Mouse (Mus musculus) heart, adult 8-10 months (tissue): ENCODE data around the gene Pmepa1. TPM values are rescaled to one million over a fixed set of nuclear protein-coding genes. Genes with fewer than 3 reads are reported as not detected.
A peak's percentile ranks its signal among the peaks of the same experiment; 100 is the strongest.

ENCODE experiments used
- DNase-seq: peaks from one replicate; pipeline ENCODE4 v3.0.0; 2022; ENCODE audit warnings: low spot score
- total RNA-seq, 4 experiments: library from RNA; stranded (reverse); gene quantifications; 2 replicates each; pipeline ENCODE4 v1.2.4; 2022

The Pmepa1 gene
- total RNA-seq, 4 experiments from 2014 or later, result 24.5 to 31.5 (median 27.0) TPM

GRCm38 (mm10) chr2:173276859-173277258 lies 526 bp upstream of the Pmepa1 start:
- DNase-seq, result no peak

DNA sequence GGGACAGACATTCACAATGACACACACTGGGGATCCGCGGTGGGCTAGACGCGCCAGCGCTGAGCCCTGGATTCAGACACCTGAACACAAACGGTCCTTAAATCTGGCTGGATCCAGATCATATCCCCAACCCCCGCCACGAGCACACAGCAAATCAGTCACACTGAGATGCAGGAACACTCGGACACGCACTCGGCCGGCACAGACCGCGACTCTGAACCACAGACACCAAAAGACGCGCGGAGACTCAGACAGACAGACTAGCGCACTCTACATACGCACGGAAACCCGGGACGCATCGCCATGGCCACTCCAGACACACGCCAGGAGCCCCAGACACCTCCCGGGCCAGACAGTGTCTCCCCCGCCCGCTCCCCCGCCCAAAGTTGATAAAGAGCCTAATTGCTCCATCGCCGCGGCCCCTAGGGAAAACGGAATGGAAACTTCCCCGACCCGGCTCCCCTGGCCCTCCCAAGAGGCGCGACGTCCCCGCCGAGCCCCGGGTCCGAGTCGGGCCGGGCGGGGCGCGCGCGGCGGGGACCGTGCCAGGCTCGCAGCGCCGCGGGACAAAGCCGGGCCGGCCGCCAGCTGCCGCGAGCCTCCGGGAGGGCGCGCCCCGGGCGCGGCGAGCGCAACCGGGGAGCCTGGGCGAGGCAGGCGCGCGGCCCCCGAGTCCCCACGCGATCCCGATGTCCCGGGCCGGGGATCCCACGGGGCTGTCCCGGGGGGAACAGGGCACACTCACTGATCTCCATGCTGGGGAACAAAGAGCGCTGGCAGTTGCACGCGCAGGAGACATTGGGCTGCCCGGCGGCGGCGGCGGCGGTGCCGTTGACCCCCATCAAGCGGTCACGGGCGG lies 761 bp downstream of the Pmepa1 start:
- no peak for DNase-seq

- DNase-seq, result peak; percentile 58
These were observed 1.6 kb downstream of the Pmepa1 start for GRCm38 (mm10) chr2:173274428-173275342.

DNA sequence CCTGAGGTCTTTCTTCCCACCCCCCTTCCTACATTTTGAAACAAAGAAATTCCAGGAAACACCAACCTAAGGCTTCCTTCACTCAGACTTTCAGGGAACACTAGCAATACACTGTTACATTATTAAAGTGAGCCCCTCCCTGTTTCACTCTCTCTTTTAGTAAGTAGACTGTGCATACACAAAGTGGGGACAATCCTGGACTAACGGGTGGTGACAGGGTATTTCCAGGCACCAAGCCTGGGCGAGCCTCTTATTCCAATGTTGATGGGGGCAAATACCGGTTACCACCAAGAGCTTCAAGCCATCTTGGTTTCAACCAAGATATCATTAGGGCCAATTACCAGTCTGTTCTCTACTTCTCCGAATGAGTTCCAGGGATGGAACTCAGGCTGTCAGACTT lies 2.4 kb downstream of the Pmepa1 start:
- no peak for DNase-seq

- no peak for DNase-seq
These were observed 3.9 kb downstream of the Pmepa1 start for GRCm38 (mm10) chr2:173272354-173272900.

DNA sequence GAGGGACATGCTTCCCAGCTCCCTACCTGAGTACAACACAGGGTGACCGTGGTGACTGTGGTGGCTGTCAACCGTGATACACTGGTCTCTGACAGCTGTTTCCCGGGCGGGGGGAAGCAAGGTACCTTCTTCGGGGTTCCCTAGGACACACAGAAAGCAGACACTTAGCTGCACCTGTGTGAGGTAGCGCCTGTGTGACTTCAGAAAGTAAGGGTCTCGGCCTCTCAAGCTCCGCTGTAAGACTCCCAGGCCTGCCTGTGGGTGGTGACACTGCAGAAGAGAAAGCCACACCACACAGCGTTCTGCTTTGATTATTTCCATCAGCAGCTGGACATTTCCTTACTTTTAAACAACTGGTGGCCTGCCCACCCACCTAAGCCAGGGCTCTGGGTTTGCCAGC lies 4.8 kb downstream of the Pmepa1 start:
- DNase-seq, result no peak

DNA sequence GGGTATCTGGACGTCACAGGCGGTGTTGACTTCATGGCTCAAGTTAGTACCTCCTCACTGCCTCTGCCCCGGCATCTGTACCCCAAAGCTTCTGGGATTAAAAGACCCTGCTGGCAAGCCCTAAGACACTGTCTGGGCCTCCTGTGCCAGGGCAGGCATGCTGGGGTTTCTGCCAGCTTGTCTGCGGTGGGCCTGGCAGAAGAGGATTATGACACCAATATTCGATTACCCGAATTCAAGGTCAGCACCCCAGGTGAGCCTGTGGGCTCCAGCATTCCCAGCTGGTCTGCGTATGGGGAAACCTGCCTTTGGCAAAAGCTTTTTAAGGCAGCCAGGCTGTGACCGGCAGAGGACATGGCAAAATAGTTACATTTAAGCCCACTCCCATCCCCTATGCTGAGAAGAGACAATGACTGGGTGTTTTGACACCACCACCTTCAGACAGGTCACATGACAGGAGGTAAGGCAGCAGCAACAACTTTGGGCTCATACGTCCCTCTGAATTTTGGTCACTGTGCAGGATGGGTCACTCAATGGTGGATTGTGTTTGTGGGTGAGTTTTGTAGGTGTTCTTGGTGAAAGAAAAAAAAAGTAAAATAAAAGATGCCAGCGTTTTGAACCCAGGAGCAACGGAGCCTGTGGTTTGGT lies 5.6 kb downstream of the Pmepa1 start:
- no peak for DNase-seq

- DNase-seq, result no peak
These were observed 6.1 kb downstream of the Pmepa1 start for GRCm38 (mm10) chr2:173270196-173270595.

- no peak for DNase-seq
These were observed 8.8 kb downstream of the Pmepa1 start for GRCm38 (mm10) chr2:173267562-173267961.

DNA sequence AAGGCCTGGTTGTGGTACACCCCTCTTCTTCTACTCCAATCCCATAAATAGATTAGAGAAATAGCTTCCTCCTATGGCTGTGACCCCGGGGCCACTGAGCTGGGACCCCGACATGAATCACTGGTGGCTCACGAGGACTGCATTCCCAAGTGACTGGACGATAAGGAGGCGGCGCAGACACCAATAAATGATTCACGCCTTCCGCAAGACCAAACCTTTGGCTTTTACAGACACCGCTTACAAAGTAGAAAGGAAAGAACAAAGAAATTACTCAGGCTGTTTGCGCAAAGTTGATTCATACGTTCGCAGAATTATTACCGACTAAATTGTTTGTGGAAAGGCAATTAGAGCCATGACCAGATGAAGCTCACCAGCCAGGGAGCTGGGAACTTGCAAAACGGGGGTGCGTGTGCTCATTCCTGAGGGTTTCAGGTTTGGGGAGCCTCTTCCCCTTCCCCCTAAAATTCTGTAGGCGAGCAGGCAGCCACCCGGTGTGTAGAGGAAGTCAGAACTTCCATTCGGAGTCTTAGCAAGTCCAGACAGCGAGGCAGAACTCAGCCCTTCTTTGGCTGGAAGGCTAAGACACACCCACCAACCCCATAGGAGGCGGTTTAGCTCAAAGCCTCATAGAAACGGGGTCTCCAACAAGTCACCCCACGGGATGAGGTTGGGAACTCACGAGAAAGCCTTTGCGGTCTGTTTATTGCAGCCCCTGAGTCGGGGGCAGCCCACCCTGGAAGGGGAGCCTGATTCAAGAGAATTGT lies 9.8 kb downstream of the Pmepa1 start:
- no peak for DNase-seq

DNA sequence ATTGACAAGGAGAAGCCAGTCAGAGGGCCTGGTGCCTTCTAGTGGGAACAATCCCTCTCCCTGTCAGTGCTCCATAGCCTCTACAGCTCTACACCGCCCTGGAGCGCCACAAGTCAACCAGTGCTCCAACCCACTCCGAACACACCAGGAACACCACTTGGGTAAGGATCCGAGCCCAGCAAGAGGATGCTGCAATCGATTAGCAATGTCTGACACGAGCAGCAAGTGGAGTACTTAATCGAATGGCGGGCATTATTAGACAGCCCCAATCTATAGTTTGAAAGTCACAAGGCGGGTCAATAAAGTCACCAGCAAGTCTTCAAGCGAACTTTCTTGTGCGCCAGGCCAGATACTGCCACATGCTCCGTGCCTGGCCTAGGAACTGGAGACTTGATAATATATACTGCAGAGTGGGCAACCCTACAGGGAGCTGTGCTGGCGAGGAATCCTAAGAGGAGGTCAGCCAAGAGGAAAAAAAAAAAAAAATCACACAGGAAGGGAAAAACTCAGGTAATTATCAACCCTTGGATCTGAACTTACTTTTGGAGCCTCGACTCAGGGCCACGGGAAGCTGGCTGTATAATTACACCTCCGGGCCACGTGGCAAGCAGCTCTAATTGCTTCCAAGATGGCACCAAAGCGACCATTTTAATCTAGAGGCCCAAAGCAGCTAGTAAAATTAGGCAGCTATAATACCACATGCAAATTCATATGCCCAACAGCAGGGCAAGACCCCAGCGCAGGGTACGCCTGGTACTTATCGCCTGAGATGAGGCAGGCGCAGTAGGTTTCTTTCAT lies 10.7 kb downstream of the Pmepa1 start:
- no peak for DNase-seq

- no peak for DNase-seq
These were observed 11.7 kb downstream of the Pmepa1 start for GRCm38 (mm10) chr2:173264467-173265128.

GRCm38 (mm10) chr2:173263636-173264330 lies 12.6 kb downstream of the Pmepa1 start:
- DNase-seq, result no peak

DNA sequence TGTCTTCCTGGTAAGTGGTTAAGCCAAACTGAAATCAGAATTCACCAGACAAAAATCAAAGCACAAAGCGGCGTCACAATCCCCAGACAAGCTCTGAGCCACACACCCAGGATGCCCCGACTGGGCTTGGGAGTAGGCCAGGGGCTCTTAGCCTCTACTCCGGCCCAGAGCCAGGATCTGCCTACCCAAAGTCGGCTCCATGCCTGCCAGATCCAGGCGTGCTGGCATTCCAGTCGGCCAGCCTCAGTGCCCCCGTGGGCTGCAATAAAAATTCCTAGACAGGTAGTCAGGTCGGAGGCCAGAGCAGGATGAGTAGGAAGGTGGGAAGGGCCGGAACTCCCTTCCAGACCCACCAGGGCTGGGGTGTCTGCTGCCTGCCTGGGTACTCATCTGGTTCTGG lies 14.8 kb downstream of the Pmepa1 start:
- DNase-seq, result no peak

- no peak for DNase-seq
These were observed 17.8 kb downstream of the Pmepa1 start for GRCm38 (mm10) chr2:173258459-173259091.

DNA sequence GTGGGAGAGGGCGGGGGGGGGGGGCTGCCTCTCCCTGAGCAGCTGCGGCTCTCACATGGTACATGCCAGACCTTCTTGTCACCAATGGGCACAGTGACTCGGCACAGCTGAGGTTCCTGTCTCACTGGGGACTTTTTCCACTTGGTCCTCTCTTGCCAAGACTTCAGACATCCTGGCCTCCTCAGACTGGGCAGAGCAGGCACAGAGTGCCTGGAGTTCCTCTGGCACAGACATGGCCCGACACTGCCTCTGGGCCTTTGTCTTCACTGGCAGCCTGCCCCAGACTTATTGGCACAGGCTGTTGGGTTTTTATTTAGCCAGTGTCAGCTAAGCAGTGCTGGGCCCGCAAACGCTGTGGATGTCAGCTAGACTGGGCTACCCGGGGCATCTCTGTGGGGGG lies 18.7 kb downstream of the Pmepa1 start:
- peak; percentile 79 for DNase-seq

DNA sequence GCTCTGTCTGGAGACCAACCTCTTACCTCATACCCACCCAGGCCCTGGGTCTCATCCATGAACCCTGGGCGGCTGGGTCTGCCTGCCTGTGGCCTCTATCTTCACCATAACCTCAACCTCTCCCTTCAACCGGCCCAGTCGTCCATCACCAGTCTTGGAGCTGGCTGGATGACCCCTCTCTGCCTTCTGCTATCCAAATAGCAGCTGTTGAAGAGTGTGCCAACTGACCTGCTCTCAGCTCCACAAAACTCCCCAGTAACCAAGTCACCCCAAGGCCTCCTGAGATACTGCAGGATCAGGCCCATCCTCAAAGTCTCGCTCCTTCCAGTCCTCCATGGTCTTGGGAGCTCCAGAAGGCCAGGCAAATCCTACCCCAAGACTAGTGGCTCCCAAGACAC lies 19.8 kb downstream of the Pmepa1 start:
- DNase-seq, result no peak

DNA sequence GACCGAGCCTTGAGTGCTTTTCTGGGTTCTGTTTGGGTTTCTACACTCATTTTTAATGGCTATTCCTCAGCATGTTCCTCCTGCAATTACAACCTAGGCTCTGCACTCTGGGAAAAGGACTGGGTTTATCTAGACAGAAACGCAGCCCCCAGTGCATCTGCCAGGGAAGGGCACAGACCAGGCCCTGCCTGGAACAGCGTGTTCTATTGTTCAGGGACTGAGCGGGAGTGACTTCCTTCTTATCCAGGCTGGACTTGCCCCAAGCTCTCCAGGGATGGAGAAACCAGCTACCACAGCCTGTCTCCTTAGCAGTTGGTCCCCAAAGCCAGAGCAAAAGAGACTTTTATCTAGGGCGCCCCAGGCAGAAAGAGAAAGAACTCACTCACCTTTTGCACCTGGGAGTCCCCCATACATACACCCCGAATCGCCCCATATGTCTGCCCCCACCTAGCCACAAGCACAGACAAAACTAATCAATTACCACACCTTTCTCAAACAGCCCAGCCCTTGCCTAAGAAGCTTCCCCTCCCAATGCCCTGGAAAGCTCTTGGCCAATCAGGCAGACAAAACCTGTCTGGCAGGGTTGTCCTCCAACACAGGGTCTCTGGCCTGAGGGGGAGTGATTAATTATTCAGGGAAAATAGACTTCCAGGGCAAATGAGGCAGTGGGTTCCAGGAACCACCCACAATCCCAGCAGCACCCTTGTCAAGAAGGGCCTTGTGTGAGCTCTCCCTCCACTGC lies 20.4 kb downstream of the Pmepa1 start:
- no peak for DNase-seq
